Mouse (Mus musculus): Measurements from ENCODE around the gene Mapk8. TPM values are rescaled to one million over a fixed set of nuclear protein-coding genes. Genes with fewer than 3 reads are reported as not detected.

Mapk8 gene
- total and polyA plus RNA-seq, 2 experiments, result 12.1 to 26.9 TPM

- no peak for TF ChIP-seq POLR2A (IDR thresholded peaks at IDR 0.05; ENCODE audit: extremely low read depth, insufficient read depth, low read length)
- no peak for TF ChIP-seq CTCF (IDR thresholded peaks at IDR 0.05; ENCODE audit: low read depth, low read length)
- H3K27me3 ChIP-seq (ENCODE audit: control insufficient read depth, insufficient read depth, low read length), result peaks cover 4% of the 10 kb centered on the region
- H3K36me3 ChIP-seq (ENCODE audit: control insufficient read depth, insufficient read depth, low read length), result no peaks in the 10 kb centered on the region
- H3K4me3 ChIP-seq (ENCODE audit: insufficient read depth, low read depth, low read length), result no peak overlapping the region
- DNase-seq (ENCODE audit: extremely low read depth, low read depth, low spot score), result no peak
- WGBS, result 77% methylated on average over 5 of the region's 5 CpGs
- no peaks in the 10 kb centered on the region for H3K4me1 ChIP-seq (ENCODE audit: control insufficient read depth, insufficient read depth, low read length)
- no peak overlapping the region for H3K9ac ChIP-seq (ENCODE audit: low read depth, low read length)
- H3K27ac ChIP-seq (replicated peaks; ENCODE audit: insufficient read depth, low read depth, low read length), result no peak overlapping the region
- no peaks in the 10 kb centered on the region for H3K79me2 ChIP-seq (ENCODE audit: control insufficient read depth, insufficient read depth, low read length)
Measured at GRCm38 (mm10) chr14:33355276-33355675, 91.7 kb downstream of the Mapk8 start.

GRCm38 (mm10) chr14:33352890-33353289, 94.1 kb downstream of the Mapk8 start:
- Histone ChIP-seq H3K79me2 (ENCODE audit: control insufficient read depth, insufficient read depth, low read length) (no peaks in the 10 kb centered on the region), H3K9ac (ENCODE audit: low read depth, low read length) (no peak overlapping the region), H3K27me3 (ENCODE audit: control insufficient read depth, insufficient read depth, low read length) (peaks cover 4% of the 10 kb centered on the region), H3K36me3 (ENCODE audit: control insufficient read depth, insufficient read depth, low read length) (no peaks in the 10 kb centered on the region), H3K4me1 (ENCODE audit: control insufficient read depth, insufficient read depth, low read length) (no peaks in the 10 kb centered on the region), H3K4me3 (ENCODE audit: insufficient read depth, low read depth, low read length) (no peak overlapping the region), H3K27ac (replicated peaks; ENCODE audit: insufficient read depth, low read depth, low read length) (no peak overlapping the region)
- 81% methylated on average over 6 of the region's 6 CpGs for WGBS
- TF ChIP-seq CTCF (IDR thresholded peaks at IDR 0.05; ENCODE audit: low read depth, low read length) (no peak), POLR2A (IDR thresholded peaks at IDR 0.05; ENCODE audit: extremely low read depth, insufficient read depth, low read length) (no peak)
- no peak for DNase-seq (ENCODE audit: extremely low read depth, low read depth, low spot score)

- Histone ChIP-seq H3K4me3 (ENCODE audit: insufficient read depth, low read depth, low read length) (no peak overlapping the region), H3K27me3 (ENCODE audit: control insufficient read depth, insufficient read depth, low read length) (peaks cover 4% of the 10 kb centered on the region), H3K9ac (ENCODE audit: low read depth, low read length) (no peak overlapping the region), H3K36me3 (ENCODE audit: control insufficient read depth, insufficient read depth, low read length) (no peaks in the 10 kb centered on the region), H3K4me1 (ENCODE audit: control insufficient read depth, insufficient read depth, low read length) (no peaks in the 10 kb centered on the region), H3K79me2 (ENCODE audit: control insufficient read depth, insufficient read depth, low read length) (no peaks in the 10 kb centered on the region), H3K27ac (replicated peaks; ENCODE audit: insufficient read depth, low read depth, low read length) (no peak overlapping the region)
- WGBS, result 80% methylated on average over 6 of the region's 6 CpGs
- no peak for DNase-seq (ENCODE audit: extremely low read depth, low read depth, low spot score)
- TF ChIP-seq POLR2A (IDR thresholded peaks at IDR 0.05; ENCODE audit: extremely low read depth, insufficient read depth, low read length), result no peak
- no peak for TF ChIP-seq CTCF (IDR thresholded peaks at IDR 0.05; ENCODE audit: low read depth, low read length)
Measured at GRCm38 (mm10) chr14:33351984-33352722, 94.8 kb downstream of the Mapk8 start.

- DNase-seq (ENCODE audit: extremely low read depth, low read depth, low spot score), result no peak
- Histone ChIP-seq H3K79me2 (ENCODE audit: control insufficient read depth, insufficient read depth, low read length) (no peaks in the 10 kb centered on the region), H3K9ac (ENCODE audit: low read depth, low read length) (no peak overlapping the region), H3K4me1 (ENCODE audit: control insufficient read depth, insufficient read depth, low read length) (no peaks in the 10 kb centered on the region), H3K4me3 (ENCODE audit: insufficient read depth, low read depth, low read length) (no peak overlapping the region), H3K27me3 (ENCODE audit: control insufficient read depth, insufficient read depth, low read length) (peaks cover 4% of the 10 kb centered on the region), H3K27ac (replicated peaks; ENCODE audit: insufficient read depth, low read depth, low read length) (no peak overlapping the region), H3K36me3 (ENCODE audit: control insufficient read depth, insufficient read depth, low read length) (no peaks in the 10 kb centered on the region)
- no peak for TF ChIP-seq POLR2A (IDR thresholded peaks at IDR 0.05; ENCODE audit: extremely low read depth, insufficient read depth, low read length)
- no peak for TF ChIP-seq CTCF (IDR thresholded peaks at IDR 0.05; ENCODE audit: low read depth, low read length)
- 10% methylated on average over 42 of the region's 42 CpGs for WGBS
Measured at GRCm38 (mm10) chr14:33351019-33351418, 95.9 kb downstream of the Mapk8 start.

GRCm38 (mm10) chr14:33348146-33348545, 98.8 kb downstream of the Mapk8 start:
- Histone ChIP-seq H3K27me3 (ENCODE audit: control insufficient read depth, insufficient read depth, low read length) (peaks cover 4% of the 10 kb centered on the region), H3K4me1 (ENCODE audit: control insufficient read depth, insufficient read depth, low read length) (no peaks in the 10 kb centered on the region), H3K27ac (replicated peaks; ENCODE audit: insufficient read depth, low read depth, low read length) (no peak overlapping the region), H3K9ac (ENCODE audit: low read depth, low read length) (no peak overlapping the region), H3K36me3 (ENCODE audit: control insufficient read depth, insufficient read depth, low read length) (no peaks in the 10 kb centered on the region), H3K79me2 (ENCODE audit: control insufficient read depth, insufficient read depth, low read length) (no peaks in the 10 kb centered on the region), H3K4me3 (ENCODE audit: insufficient read depth, low read depth, low read length) (no peak overlapping the region)
- no peak for DNase-seq (ENCODE audit: extremely low read depth, low read depth, low spot score)
- TF ChIP-seq POLR2A (IDR thresholded peaks at IDR 0.05; ENCODE audit: extremely low read depth, insufficient read depth, low read length) (no peak), CTCF (IDR thresholded peaks at IDR 0.05; ENCODE audit: low read depth, low read length) (no peak)
- 78% methylated on average over 1 of the region's 1 CpGs for WGBS

GRCm38 (mm10) chr14:33347738-33348137, 99.2 kb downstream of the Mapk8 start:
- WGBS, result 59% methylated on average over 4 of the region's 4 CpGs
- Histone ChIP-seq H3K79me2 (ENCODE audit: control insufficient read depth, insufficient read depth, low read length) (no peaks in the 10 kb centered on the region), H3K4me3 (ENCODE audit: insufficient read depth, low read depth, low read length) (no peak overlapping the region), H3K9ac (ENCODE audit: low read depth, low read length) (no peak overlapping the region), H3K27ac (replicated peaks; ENCODE audit: insufficient read depth, low read depth, low read length) (no peak overlapping the region), H3K36me3 (ENCODE audit: control insufficient read depth, insufficient read depth, low read length) (no peaks in the 10 kb centered on the region), H3K4me1 (ENCODE audit: control insufficient read depth, insufficient read depth, low read length) (no peaks in the 10 kb centered on the region), H3K27me3 (ENCODE audit: control insufficient read depth, insufficient read depth, low read length) (peaks cover 4% of the 10 kb centered on the region)
- DNase-seq (ENCODE audit: extremely low read depth, low read depth, low spot score), result no peak
- TF ChIP-seq CTCF (IDR thresholded peaks at IDR 0.05; ENCODE audit: low read depth, low read length) (no peak), POLR2A (IDR thresholded peaks at IDR 0.05; ENCODE audit: extremely low read depth, insufficient read depth, low read length) (no peak)
